Mouse (Mus musculus): ENCODE measurements around the gene Hnrnpab.

GRCm38 (mm10) chr11:51588833-51589232 is 17.8 kb downstream of the Hnrnpab start:
- TF ChIP-seq CTCF (IDR thresholded peaks at IDR 0.05; ENCODE audit: borderline replicate concordance, insufficient read depth, low read depth, low read length): no peak
- TF ChIP-seq POLR2A (IDR thresholded peaks at IDR 0.05; ENCODE audit: borderline replicate concordance, insufficient read depth, low read length): no peak

Data from cerebellum, adult 2 months (tissue).